Mouse (Mus musculus) liver, adult 2 months (tissue): ENCODE data around the gene Asah2. TPM values are rescaled to one million over a fixed set of nuclear protein-coding genes. Genes with fewer than 3 reads are reported as not detected.
A peak's percentile ranks its signal among the peaks of the same experiment; 100 is the strongest.

ENCODE experiments used
- DNase-seq: peaks from one replicate; pipeline ENCODE4 v3.0.0-alpha.2; 2011; ENCODE audit warnings: low read depth, low spot score; ENCODE audit errors: extremely low read depth
- H3K27ac ChIP-seq: fragments of 200-500 bp; replicated peaks from 2 replicates; pipeline ENCODE4 v1.5.1; 2012; ENCODE audit warnings: low read depth, mild to moderate bottlenecking, control low read depth, inconsistent platforms, low read length; ENCODE audit not compliant: insufficient read depth
- H3K27me3 ChIP-seq: fragments of 200-500 bp; 2 replicates; pipeline ENCODE4 v1.6.1; 2012; ENCODE audit warnings: mild to moderate bottlenecking, moderate library complexity, low read length, inconsistent platforms; ENCODE audit not compliant: control insufficient read depth, insufficient read depth
- H3K36me3 ChIP-seq: fragments of 200-500 bp; 2 replicates; pipeline ENCODE4 v1.6.1; 2012; ENCODE audit warnings: low read length, inconsistent platforms; ENCODE audit not compliant: control insufficient read depth, insufficient read depth
- H3K4me1 ChIP-seq: fragments of 200-500 bp; 2 replicates; pipeline ENCODE4 v1.6.1; 2011; ENCODE audit warnings: low read length; ENCODE audit not compliant: control insufficient read depth, insufficient read depth
- H3K4me3 ChIP-seq: fragments of 200-500 bp; 2 replicates; pipeline ENCODE4 v1.5.1; 2011; ENCODE audit warnings: low read depth, mild to moderate bottlenecking, control low read depth, low read length, moderate library complexity; ENCODE audit not compliant: insufficient read depth
- H3K79me2 ChIP-seq: fragments of 200-500 bp; 2 replicates; pipeline ENCODE4 v1.6.1; 2012; ENCODE audit warnings: inconsistent platforms, mild to moderate bottlenecking, low read length, moderate library complexity; ENCODE audit not compliant: control insufficient read depth, insufficient read depth
- H3K9ac ChIP-seq: fragments of 200-500 bp; 2 replicates; pipeline ENCODE4 v1.6.1; 2012; ENCODE audit warnings: low read depth, mild to moderate bottlenecking, control low read depth, inconsistent platforms, low read length
- CTCF ChIP-seq: fragments of 200-500 bp; IDR thresholded peaks from 2 replicates; pipeline ENCODE4 v1.5.1; 2011; ENCODE audit warnings: low read depth, low read length, control low read depth
- POLR2A ChIP-seq: fragments of 200-500 bp; IDR thresholded peaks from 2 replicates; pipeline ENCODE4 v1.6.1; 2011; ENCODE audit warnings: low read length, control low read depth; ENCODE audit not compliant: insufficient read depth; ENCODE audit errors: extremely low read depth
- WGBS: fragments of 180-500 bp; shearing (Covaris S2); methylation state at CpG from one replicate; pipeline ENCODE4 v1.1.7; 2018; 5-methylcytosine and 5-hydroxymethylcytosine counted together
- polyA plus RNA-seq: library from polyadenylated mRNA; depleted of rRNA; stranded (reverse); fragments of >200 nt; gene quantifications from 2 replicates; pipeline ENCODE4 v1.2.3, GENCODE M21; 2012
- total RNA-seq: library from RNA; depleted of rRNA; stranded (reverse); fragments of >200 nt; gene quantifications from 2 replicates; pipeline ENCODE4 v1.2.3, GENCODE M21; 2014

Asah2 gene
- total and polyA plus RNA-seq, 2 experiments = 7.8 to 16.6 TPM

DNA sequence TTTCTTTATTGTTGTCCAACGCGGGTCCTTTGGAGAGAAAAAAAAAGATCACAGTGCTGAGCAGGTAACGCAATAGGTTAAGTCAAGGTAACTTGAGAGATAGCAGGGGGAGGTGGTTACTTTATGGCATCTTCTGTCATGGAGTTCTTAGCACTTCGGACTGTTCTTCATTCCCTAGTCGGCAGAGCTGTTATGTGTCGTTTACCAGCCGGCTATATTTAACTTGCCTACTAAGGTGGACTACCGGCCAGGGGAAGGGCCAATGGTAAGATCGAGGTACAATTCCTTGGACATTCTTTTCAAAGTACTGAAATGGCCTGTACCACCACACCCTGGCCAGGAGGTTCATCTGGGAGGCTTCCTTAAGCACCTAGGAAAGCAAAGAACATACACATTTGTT is 16.1 kb upstream of the Asah2 start:
- Histone ChIP-seq H3K27ac (no peak overlapping the region), H3K36me3 (peaks cover 14% of the 10 kb centered on the region), H3K4me1 (peaks cover 6% of the 10 kb centered on the region; the same call in 1 of the 2 replicates), H3K9ac (no peak overlapping the region), H3K4me3 (no peak overlapping the region), H3K79me2 (no peaks in the 10 kb centered on the region), H3K27me3 (no peaks in the 10 kb centered on the region)
- no peak for TF ChIP-seq POLR2A
- TF ChIP-seq CTCF = no peak
- no peak for DNase-seq
- 89% methylated on average over 9 of the region's 9 CpGs for WGBS

DNA sequence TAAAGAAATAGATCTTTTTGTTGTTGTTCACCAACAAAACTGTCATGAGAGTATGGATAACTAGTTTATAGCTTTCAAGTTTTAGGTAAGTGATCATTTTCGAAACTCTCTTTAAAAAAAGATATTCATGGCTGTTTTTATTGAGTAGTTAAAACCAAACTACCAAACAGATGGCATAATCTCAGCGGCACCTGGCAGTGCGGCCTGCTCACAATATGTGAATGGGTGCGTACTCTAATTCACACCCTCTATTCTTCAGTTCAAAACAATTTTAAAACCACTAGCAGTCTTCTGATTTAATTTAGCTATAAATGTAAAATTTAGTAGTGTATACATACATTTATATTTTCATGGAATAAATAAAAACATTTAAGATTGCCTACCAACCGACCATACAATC is 15.2 kb upstream of the Asah2 start:
- Histone ChIP-seq H3K79me2 (no peaks in the 10 kb centered on the region), H3K27me3 (no peaks in the 10 kb centered on the region), H3K9ac (no peak overlapping the region), H3K4me1 (peaks cover 6% of the 10 kb centered on the region; the same call in 1 of the 2 replicates), H3K4me3 (no peak overlapping the region), H3K27ac (no peak overlapping the region), H3K36me3 (peaks cover 11% of the 10 kb centered on the region)
- WGBS = 97% methylated on average over 5 of the region's 5 CpGs
- TF ChIP-seq POLR2A = no peak
- no peak for TF ChIP-seq CTCF
- DNase-seq = no peak

DNA sequence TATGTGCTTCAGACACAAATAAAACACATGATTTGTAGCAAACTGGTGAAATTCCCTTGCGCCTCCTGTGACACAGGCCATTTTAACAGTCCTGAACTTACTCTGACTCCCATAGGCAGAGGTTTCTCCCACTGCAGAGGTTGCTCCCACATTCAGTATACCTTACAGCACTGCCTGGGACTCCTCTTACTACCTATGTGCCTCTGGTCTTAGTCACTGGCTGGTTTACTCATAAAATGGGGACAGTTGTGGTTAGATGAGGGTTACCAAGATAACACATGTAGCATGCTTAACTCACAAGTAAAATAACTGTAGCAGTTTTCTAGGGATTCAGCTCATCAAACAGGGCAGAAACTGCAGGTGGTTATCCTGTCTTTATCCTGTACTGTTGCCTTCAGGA is 12.8 kb upstream of the Asah2 start:
- Histone ChIP-seq H3K4me3 (no peak overlapping the region), H3K4me1 (peaks cover 6% of the 10 kb centered on the region; the same call in 1 of the 2 replicates), H3K9ac (no peak overlapping the region), H3K36me3 (peaks cover 11% of the 10 kb centered on the region), H3K27me3 (no peaks in the 10 kb centered on the region), H3K79me2 (no peaks in the 10 kb centered on the region), H3K27ac (no peak overlapping the region)
- 100% methylated on average over 1 of the region's 1 CpGs for WGBS
- no peak for DNase-seq
- TF ChIP-seq POLR2A = no peak

DNA sequence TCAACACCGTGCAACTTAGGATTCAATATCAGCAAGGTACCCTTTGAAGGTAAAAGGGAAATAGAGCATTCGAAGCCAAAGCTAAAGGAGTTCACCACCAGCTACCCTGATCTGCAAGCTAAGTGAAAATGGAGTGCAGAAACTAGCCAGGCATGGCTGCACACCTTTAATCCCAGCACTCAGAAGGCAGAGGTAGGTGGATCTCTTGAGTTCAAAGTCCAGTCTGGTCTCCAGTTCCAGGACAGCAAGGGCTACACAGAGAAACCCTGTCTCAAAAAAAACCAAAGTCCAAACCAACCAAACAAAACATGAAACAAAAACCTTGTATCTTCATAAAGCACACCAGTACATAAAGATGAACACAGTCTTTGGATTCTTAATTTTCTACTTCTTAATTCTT is 11.7 kb upstream of the Asah2 start:
- peak; percentile 80 for DNase-seq
- no peak overlapping the region for H3K27ac ChIP-seq
- no peak for TF ChIP-seq CTCF
- no peak for TF ChIP-seq POLR2A
- no peak overlapping the region for H3K4me3 ChIP-seq
- peaks cover 6% of the 10 kb centered on the region; the same call in 1 of the 2 replicates for H3K4me1 ChIP-seq
- H3K9ac ChIP-seq = no peak overlapping the region
- no peaks in the 10 kb centered on the region for H3K79me2 ChIP-seq
- no peaks in the 10 kb centered on the region for H3K27me3 ChIP-seq
- WGBS = 78% methylated on average over 2 of the region's 2 CpGs
- H3K36me3 ChIP-seq = peaks cover 8% of the 10 kb centered on the region

DNA sequence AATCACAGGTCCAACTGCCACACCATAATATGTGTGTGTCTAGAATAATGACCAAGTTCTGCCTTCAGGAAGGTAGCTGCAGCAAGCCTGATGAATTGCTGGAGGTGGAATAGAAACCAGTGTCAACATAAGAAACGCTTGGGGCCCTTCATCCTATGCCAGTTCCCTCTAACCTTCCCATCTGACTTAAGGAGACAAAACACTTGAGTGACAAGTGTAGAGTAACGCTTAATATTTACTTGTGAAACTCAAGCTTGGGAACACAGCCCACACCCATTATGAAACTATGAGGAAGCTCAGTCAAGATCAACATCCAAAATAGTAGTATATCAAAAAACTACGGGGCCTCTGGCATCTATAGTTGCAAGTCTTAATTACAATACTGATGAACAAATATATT is 10.5 kb upstream of the Asah2 start:
- WGBS = 75% methylated on average over 3 of the region's 3 CpGs
- no peaks in the 10 kb centered on the region for H3K27me3 ChIP-seq
- H3K36me3 ChIP-seq = peaks cover 2% of the 10 kb centered on the region; the same call in 1 of the 2 replicates
- H3K27ac ChIP-seq = no peak overlapping the region
- DNase-seq = no peak
- H3K79me2 ChIP-seq = no peaks in the 10 kb centered on the region
- no peak overlapping the region for H3K9ac ChIP-seq
- no peak overlapping the region for H3K4me3 ChIP-seq
- TF ChIP-seq CTCF = no peak
- no peak for TF ChIP-seq POLR2A
- H3K4me1 ChIP-seq = peaks cover 6% of the 10 kb centered on the region; the same call in 1 of the 2 replicates

DNA sequence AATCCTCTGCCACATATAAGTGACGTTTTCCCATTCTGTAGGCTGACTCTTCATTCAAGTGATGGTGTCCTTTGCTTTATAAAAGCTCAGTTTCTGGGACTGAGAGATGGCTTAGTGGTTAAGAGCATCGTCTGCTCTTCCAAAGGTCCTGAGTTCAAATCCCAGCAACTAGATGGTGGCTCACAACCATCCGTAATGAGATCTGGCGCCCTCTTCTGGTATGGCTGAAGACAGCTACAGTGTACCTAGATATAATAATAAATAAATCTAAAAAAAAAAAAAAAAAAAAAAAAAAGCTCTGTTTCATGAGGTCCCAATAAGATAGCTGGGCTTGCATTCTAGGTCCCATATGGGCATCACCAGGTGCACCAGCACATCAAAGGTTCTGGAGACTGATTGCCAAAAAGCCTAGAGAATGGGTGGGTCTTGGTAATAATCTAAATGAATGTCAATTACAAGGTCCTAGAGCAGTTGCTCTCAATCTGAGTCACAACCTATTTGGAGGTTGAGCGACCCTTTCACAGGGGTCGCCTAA is 9.5 kb upstream of the Asah2 start:
- no peaks in the 10 kb centered on the region for H3K27me3 ChIP-seq
- TF ChIP-seq POLR2A (no peak), CTCF (no peak; the same call in 1 of the 2 replicates)
- H3K4me3 ChIP-seq = no peak overlapping the region
- no peak overlapping the region for H3K27ac ChIP-seq
- WGBS = 93% methylated on average over 6 of the region's 6 CpGs
- H3K4me1 ChIP-seq = peaks cover 6% of the 10 kb centered on the region; the same call in 1 of the 2 replicates
- H3K9ac ChIP-seq = no peak overlapping the region
- H3K36me3 ChIP-seq = peaks cover 2% of the 10 kb centered on the region; the same call in 1 of the 2 replicates
- no peaks in the 10 kb centered on the region for H3K79me2 ChIP-seq
- no peak for DNase-seq
